Mouse (Mus musculus) gastrocnemius, postnatal 10 days (tissue): ENCODE data around the gene Paqr4. TPM values are rescaled to one million over a fixed set of nuclear protein-coding genes. Genes with fewer than 3 reads are reported as not detected.
A peak's percentile ranks its signal among the peaks of the same experiment; 100 is the strongest.

Experiments
- DNase-seq: peaks from one replicate; pipeline ENCODE4 v3.0.0; 2021; ENCODE audit warnings: mixed read lengths
- total RNA-seq, 2 experiments: library from RNA; stranded (reverse); gene quantifications; 2 replicates each; pipeline ENCODE4 v1.2.3; 2021

Gene Paqr4
- total RNA-seq, 2 experiments from 2014 or later = 7.6 to 9.4 TPM

- DNase-seq = no peak
Observed at GRCm38 (mm10) chr17:23749400-23750191, 8.9 kb upstream of the Paqr4 start.

GRCm38 (mm10) chr17:23748631-23749391 is 8.1 kb upstream of the Paqr4 start:
- DNase-seq = peak; percentile 51

GRCm38 (mm10) chr17:23748026-23748425 is 7.4 kb upstream of the Paqr4 start:
- no peak for DNase-seq

GRCm38 (mm10) chr17:23747471-23747870 is 6.8 kb upstream of the Paqr4 start:
- no peak for DNase-seq

GRCm38 (mm10) chr17:23746767-23747166 is 6.1 kb upstream of the Paqr4 start:
- no peak for DNase-seq

GRCm38 (mm10) chr17:23746311-23746710 is 5.6 kb upstream of the Paqr4 start:
- DNase-seq = peak; percentile 15

GRCm38 (mm10) chr17:23745301-23746251 is 4.9 kb upstream of the Paqr4 start, which contains the start of gene Kremen2:
Gene Kremen2, minus strand, starts transcription at chr17:23745833.
- DNase-seq = peak; percentile 14

GRCm38 (mm10) chr17:23744651-23745050 is 4.0 kb upstream of the Paqr4 start:
- no peak for DNase-seq

GRCm38 (mm10) chr17:23744076-23744475 is 3.4 kb upstream of the Paqr4 start:
- no peak for DNase-seq

- DNase-seq = no peak
Observed at GRCm38 (mm10) chr17:23742941-23743340, 2.3 kb upstream of the Paqr4 start.

- peak; percentile 30 for DNase-seq
Observed at GRCm38 (mm10) chr17:23742210-23742793, 1.6 kb upstream of the Paqr4 start.

GRCm38 (mm10) chr17:23741359-23742209 is 917 bp upstream of the Paqr4 start:
- DNase-seq = no peak

- DNase-seq = peak; percentile 83
Observed at GRCm38 (mm10) chr17:23740136-23740584, 507 bp downstream of the Paqr4 start.

GRCm38 (mm10) chr17:23739202-23740135 is 1.2 kb downstream of the Paqr4 start:
- DNase-seq = peak; percentile 37

GRCm38 (mm10) chr17:23738836-23739201 is 1.8 kb downstream of the Paqr4 start:
- no peak for DNase-seq

GRCm38 (mm10) chr17:23737493-23738445 is 2.9 kb downstream of the Paqr4 start:
- DNase-seq = no peak

- no peak for DNase-seq
Observed at GRCm38 (mm10) chr17:23734341-23734740, 6.3 kb downstream of the Paqr4 start.

- no peak for DNase-seq
Observed at GRCm38 (mm10) chr17:23730441-23730840, 10.2 kb downstream of the Paqr4 start.
